In the genomic region with DNA sequence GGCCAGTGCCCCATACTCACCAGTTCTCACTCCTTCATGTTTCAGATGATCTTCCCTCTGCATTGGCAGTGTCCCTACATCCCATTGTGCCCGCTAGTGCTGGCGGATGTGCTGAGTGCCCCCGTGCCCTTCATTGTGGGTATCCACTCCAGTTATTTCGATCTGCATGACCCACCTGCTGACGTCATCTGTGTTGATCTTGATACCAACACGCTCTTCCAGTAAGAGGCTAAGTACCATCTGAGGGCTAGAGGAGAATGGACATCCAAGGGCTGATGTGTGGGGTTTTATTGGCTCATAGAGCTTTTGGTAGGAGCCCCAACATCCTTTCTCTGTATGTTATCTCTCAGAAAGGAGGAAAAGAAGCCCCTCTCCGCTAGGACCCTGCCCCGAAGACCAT, we compare ENCODE assay signal across 21 mouse cellular contexts. TPM values are rescaled to one million over a fixed set of nuclear protein-coding genes. Genes with fewer than 3 reads are reported as not detected.
DNase-seq lines count a peak whose midpoint lies in the region; ATAC-seq and TF ChIP-seq lines count a peak whose summit lies in the region.
"Had no signal": no experiment of that assay in that cellular context is flagged by ENCODE, and none has a peak within 500 bp of the region (broad histone marks: within the 10 kb centered on the region; RNA-seq: fewer than 3 reads in every experiment).

No protein-coding gene starts in this region.

- peak; percentile 28 for DNase-seq in cerebellum, adult 9-11 months
- no peak for DNase-seq in cerebellum, adult 18-20 months
- DNase-seq in heart, adult 11 months, result peak; percentile 77
- DNase-seq in heart, adult 2 months, result no peak
- peak; percentile 71 for DNase-seq in heart, embryonic 10.5 days (ENCODE audit: low spot score)
- no peak for DNase-seq in testis, postnatal 10 days (ENCODE audit: low spot score)
- DNase-seq: adrenal gland, adult 2 months; adrenal gland, adult 8-10 months; adrenal gland, postnatal 10 days; adrenal gland, postnatal 14 days; adrenal gland, postnatal 25 days; adrenal gland, postnatal 36 days; B cell, adult 2 months; cerebellum, adult 11 months had no signal

- peaks cover 5% of the 10 kb centered on the region; the same call in 1 of the 2 replicates for H3K4me1 ChIP-seq in heart, adult 2 months (ENCODE audit: control insufficient read depth, insufficient read depth, low read length)
- H3K4me1 ChIP-seq in heart, embryonic 10.5 days, result peaks cover 21% of the 10 kb centered on the region
- peaks cover 13% of the 10 kb centered on the region for H3K4me1 ChIP-seq in heart, embryonic 12.5 days (replicated peaks)
- H3K4me1 ChIP-seq in testis, adult 2 months (ENCODE audit: control insufficient read depth, insufficient read depth, low read length), result peaks cover 23% of the 10 kb centered on the region

- no peak for TF ChIP-seq EP300 in heart, adult 2 months (IDR thresholded peaks at IDR 0.05; ENCODE audit: insufficient read depth, low read depth, low read length)

- no peak overlapping the region for H3K4me3 ChIP-seq in heart, adult 2 months
- H3K4me3 ChIP-seq in heart, embryonic 10.5 days, result no peak overlapping the region
- no peak overlapping the region for H3K4me3 ChIP-seq in heart, embryonic 12.5 days
- peak overlapping the region; percentile 52 for H3K4me3 ChIP-seq in testis, adult 2 months (ENCODE audit: control insufficient read depth, low read depth, low read length)

- H3K79me2 ChIP-seq in heart, adult 2 months (replicated peaks; ENCODE audit: control insufficient read depth, insufficient read depth, low read length), result no peaks in the 10 kb centered on the region

- no peaks in the 10 kb centered on the region for H3K27me3 ChIP-seq in heart, adult 2 months (ENCODE audit: control insufficient read depth, insufficient read depth, low read length)
- H3K27me3 ChIP-seq in heart, embryonic 10.5 days (ENCODE audit: insufficient read depth, poor library complexity, severe bottlenecking), result no peaks in the 10 kb centered on the region
- no peaks in the 10 kb centered on the region for H3K27me3 ChIP-seq in heart, embryonic 12.5 days (replicated peaks)
- no peaks in the 10 kb centered on the region for H3K27me3 ChIP-seq in testis, adult 2 months (ENCODE audit: control insufficient read depth, insufficient read depth, low read length)
- H3K27me3 ChIP-seq: CH12.LX, Patski had no signal

- no peaks in the 10 kb centered on the region for H3K36me3 ChIP-seq in heart, adult 2 months (ENCODE audit: control insufficient read depth, insufficient read depth, low read length)
- H3K36me3 ChIP-seq in heart, embryonic 10.5 days, result peaks cover 68% of the 10 kb centered on the region
- H3K36me3 ChIP-seq in heart, embryonic 12.5 days, result peaks cover 63% of the 10 kb centered on the region
- no peaks in the 10 kb centered on the region for H3K36me3 ChIP-seq in testis, adult 2 months (ENCODE audit: control insufficient read depth, insufficient read depth, low read length)

- no peak for ATAC-seq in heart, embryonic 12.5 days (ENCODE audit: insufficient number of reproducible peaks, low FRiP score)
- ATAC-seq: activated CD4-positive, CD25-positive, alpha-beta regulatory T cell, adult 4 months; CD4-positive, CD25-positive, alpha-beta regulatory T cell, adult 4 months; Patski had no signal

- no peak for TF ChIP-seq POLR2A in heart, adult 2 months (IDR thresholded peaks at IDR 0.05; ENCODE audit: insufficient read depth, low read depth, low read length)
- no peak for TF ChIP-seq POLR2A in testis, adult 2 months (IDR thresholded peaks at IDR 0.05; ENCODE audit: control insufficient read depth, low read depth, low read length)

- H3K4me2 ChIP-seq in heart, embryonic 12.5 days, result no peak overlapping the region

- no peak overlapping the region for H3K9ac ChIP-seq in heart, adult 2 months (ENCODE audit: low read depth, low read length)
- H3K9ac ChIP-seq in heart, embryonic 12.5 days, result no peak overlapping the region

- H3K27ac ChIP-seq in heart, adult 2 months, result no peak overlapping the region
- no peak overlapping the region for H3K27ac ChIP-seq in heart, embryonic 10.5 days
- no peak overlapping the region for H3K27ac ChIP-seq in heart, embryonic 12.5 days (ENCODE audit: poor library complexity, severe bottlenecking)
- no peak overlapping the region for H3K27ac ChIP-seq in testis, adult 2 months (ENCODE audit: control insufficient read depth, insufficient read depth, low read depth, low read length)

- H3K9me3 ChIP-seq in heart, embryonic 10.5 days, result no peaks in the 10 kb centered on the region
- no peaks in the 10 kb centered on the region for H3K9me3 ChIP-seq in heart, embryonic 12.5 days (replicated peaks)
- H3K9me3 ChIP-seq: G1E had no signal

- intact Hi-C loops in heart, adult 2 months (cut with DNase I), result no loop called here

- 90% methylated on average over 8 of the region's 8 CpGs for WGBS in heart, adult 2 months
- WGBS in heart, embryonic 10.5 days, result 91% methylated on average over 8 of the region's 8 CpGs
- 87% methylated on average over 8 of the region's 8 CpGs for WGBS in heart, embryonic 12.5 days

- no peak for TF ChIP-seq CTCF in heart, adult 2 months (IDR thresholded peaks at IDR 0.05)
- TF ChIP-seq CTCF in testis, adult 2 months (IDR thresholded peaks at IDR 0.05; ENCODE audit: control insufficient read depth, insufficient read depth, insufficient replicate concordance, low read depth, low read length), result no peak

RNA-seq across cellular contexts. Expression of a gene that starts 5.8 kb away (rescaled TPM):
- 10 to 100 TPM; 35.7 to 36.5 TPM for total RNA-seq in heart, adult 2 months (2021)
- 45.6 and 45.9 TPM in 2 replicates for polyA plus RNA-seq in heart, adult 2 months (2012; rRNA removed)
- polyA plus RNA-seq in heart, embryonic 10.5 days (2016; fragmentation: Nextera tagmentation; extraction: Ambion mirVana), result 4.6 and 7.0 TPM in 2 replicates
- polyA plus RNA-seq in heart, embryonic 12.5 days (2016; fragmentation: Nextera tagmentation; extraction: Ambion mirVana), result 6.1 and 8.2 TPM in 2 replicates
- polyA plus RNA-seq in testis, adult 2 months (2012; rRNA removed), result 25.7 and 30.5 TPM in 2 replicates

RNA-seq across cellular contexts. Expression of a gene that starts 16.8 kb away (rescaled TPM):
- 10 to 100 TPM; 16.6 to 17.1 TPM for total RNA-seq in heart, adult 2 months (2021)
- 32.9 and 33.7 TPM in 2 replicates for polyA plus RNA-seq in heart, adult 2 months (2012; rRNA removed)
- polyA plus RNA-seq in heart, embryonic 10.5 days (2016; fragmentation: Nextera tagmentation; extraction: Ambion mirVana), result 14.4 and 21.6 TPM in 2 replicates
- 14.6 and 18.7 TPM in 2 replicates for polyA plus RNA-seq in heart, embryonic 12.5 days (2016; fragmentation: Nextera tagmentation; extraction: Ambion mirVana)
- polyA plus RNA-seq in testis, adult 2 months (2012; rRNA removed), result 25.1 and 33.7 TPM in 2 replicates

RNA-seq across cellular contexts. Expression of a gene that starts 22.2 kb away (rescaled TPM):
- total RNA-seq in heart, adult 2 months (2021), result 10 to 100 TPM; 40.0 to 45.3 TPM
- 17.7 and 21.0 TPM in 2 replicates for polyA plus RNA-seq in heart, adult 2 months (2012; rRNA removed)
- polyA plus RNA-seq in heart, embryonic 10.5 days (2016; fragmentation: Nextera tagmentation; extraction: Ambion mirVana), result 10.6 and 11.8 TPM in 2 replicates
- polyA plus RNA-seq in heart, embryonic 12.5 days (2016; fragmentation: Nextera tagmentation; extraction: Ambion mirVana), result 8.5 and 10.0 TPM in 2 replicates
- polyA plus RNA-seq in testis, adult 2 months (2012; rRNA removed), result 26.2 and 34.5 TPM in 2 replicates

RNA-seq across cellular contexts. Expression of a gene that starts 22.8 kb away (rescaled TPM):
- total RNA-seq in heart, adult 2 months (2021), result 10 to 100 TPM; 67.6 to 75.5 TPM
- polyA plus RNA-seq in heart, adult 2 months (2012; rRNA removed), result 57.3 and 83.7 TPM in 2 replicates
- 51.3 and 79.6 TPM in 2 replicates for polyA plus RNA-seq in heart, embryonic 10.5 days (2016; fragmentation: Nextera tagmentation; extraction: Ambion mirVana)
- 63.5 and 67.8 TPM in 2 replicates for polyA plus RNA-seq in heart, embryonic 12.5 days (2016; fragmentation: Nextera tagmentation; extraction: Ambion mirVana)
- polyA plus RNA-seq in testis, adult 2 months (2012; rRNA removed), result 22.5 and 27.4 TPM in 2 replicates

RNA-seq across cellular contexts. Expression of a gene that starts 27.5 kb away (rescaled TPM):
- under 1 TPM; 0.14 to 0.16 TPM for total RNA-seq in heart, adult 2 months (2021)
- 0.53 and 0.55 TPM in 2 replicates for polyA plus RNA-seq in heart, adult 2 months (2012; rRNA removed)
- polyA plus RNA-seq in heart, embryonic 10.5 days (2016; fragmentation: Nextera tagmentation; extraction: Ambion mirVana), result 2.1 and 2.2 TPM in 2 replicates
- polyA plus RNA-seq in heart, embryonic 12.5 days (2016; fragmentation: Nextera tagmentation; extraction: Ambion mirVana), result 2.3 TPM in 2 replicates
- 305 and 322 TPM in 2 replicates for polyA plus RNA-seq in testis, adult 2 months (2012; rRNA removed)
- polyA plus RNA-seq: activated CD4-positive, CD25-positive, alpha-beta regulatory T cell, adult 4 months; G1E had no signal

Comparison
In these comparisons a context has a peak if more than half of its experiments do, and no peak if none do; other contexts are left out.
1. DNase-seq: peak in cerebellum, adult 9-11 months (single experiment), heart, adult 11 months (single experiment) and heart, embryonic 10.5 days (single experiment); none in cerebellum, adult 18-20 months (0 of 2), heart, adult 2 months (0 of 2) and testis, postnatal 10 days (single experiment).